Mouse (Mus musculus) liver, embryonic 12.5 days (tissue): ENCODE measurements around the gene Pias1. TPM values are rescaled to one million over a fixed set of nuclear protein-coding genes. Genes with fewer than 3 reads are reported as not detected.

Experiments
- ATAC-seq: fragments of 200-750 bp; cut with Nextera tagmentation; 2 replicates; pipeline ENCODE4 v1.8.0; 2017; ENCODE audit warnings: moderate number of reproducible peaks, mild to moderate bottlenecking, moderate library complexity
- H3K27ac ChIP-seq: fragments of 300-500 bp; sonication (generic); 2 replicates; pipeline ENCODE4 v1.5.1; 2016; ENCODE audit warnings: mild to moderate bottlenecking
- H3K27me3 ChIP-seq: fragments of 300-500 bp; sonication (generic); replicated peaks from 2 replicates; pipeline ENCODE4 v1.6.1; 2016; ENCODE audit warnings: mild to moderate bottlenecking, moderate library complexity
- H3K36me3 ChIP-seq: fragments of 300-500 bp; sonication (generic); 2 replicates; pipeline ENCODE4 v1.6.1; 2016; ENCODE audit warnings: mild to moderate bottlenecking, moderate library complexity
- H3K4me1 ChIP-seq: fragments of 300-500 bp; sonication (generic); 2 replicates; pipeline ENCODE4 v1.6.1; 2016
- H3K4me2 ChIP-seq: fragments of 300-500 bp; sonication (generic); 2 replicates; pipeline ENCODE4 v1.6.1; 2016; ENCODE audit warnings: mild to moderate bottlenecking, moderate library complexity
- H3K4me3 ChIP-seq: fragments of 300-500 bp; sonication (generic); 2 replicates; pipeline ENCODE4 v1.5.1; 2016; ENCODE audit warnings: mild to moderate bottlenecking, moderate library complexity
- H3K9ac ChIP-seq: fragments of 300-500 bp; sonication (generic); 2 replicates; pipeline ENCODE4 v1.6.1; 2016; ENCODE audit warnings: mild to moderate bottlenecking, moderate library complexity
- H3K9me3 ChIP-seq: fragments of 300-500 bp; sonication (generic); replicated peaks from 2 replicates; pipeline ENCODE4 v1.6.1; 2016; ENCODE audit warnings: mild to moderate bottlenecking, moderate library complexity
- WGBS: fragments of 180-500 bp; shearing (Covaris S2); methylation state at CpG from one replicate; pipeline ENCODE4 v1.1.7; 2016; ENCODE audit not compliant: insufficient replicate concordance; 5-methylcytosine and 5-hydroxymethylcytosine counted together
- polyA plus RNA-seq: library from polyadenylated mRNA; unstranded; fragments of >200 nt; fragmentation: Nextera tagmentation; extraction: Ambion mirVana; gene quantifications from 2 replicates; pipeline ENCODE4 v1.2.1, GENCODE M21; 2016

Pias1 gene
- polyA plus RNA-seq, result 30.2 and 31.9 TPM in 2 replicates

- ATAC-seq, result no peak
- Histone ChIP-seq H3K9ac (no peak within 1 kb of the TSS), H3K9me3 (no peaks in the 10 kb centered on the region), H3K4me2 (no peak within 1 kb of the TSS), H3K4me1 (no peaks in the 10 kb centered on the region), H3K36me3 (no peaks in the 10 kb centered on the region), H3K27me3 (no peaks in the 10 kb centered on the region), H3K4me3 (no peak within 1 kb of the TSS), H3K27ac (no peak within 1 kb of the TSS)
- 66% methylated on average over 5 of the region's 5 CpGs for WGBS
Observed at GRCm38 (mm10) chr9:62987824-62988223, at the start of gene Pias1. Gene Pias1, minus strand, starts transcription at chr9:62987924.

GRCm38 (mm10) chr9:63035431-63035830 is 47.7 kb upstream of the Pias1 start:
- Histone ChIP-seq H3K9me3 (no peaks in the 10 kb centered on the region), H3K4me2 (no peak overlapping the region), H3K9ac (no peak overlapping the region), H3K4me3 (no peak overlapping the region), H3K4me1 (no peaks in the 10 kb centered on the region), H3K36me3 (no peaks in the 10 kb centered on the region), H3K27me3 (no peaks in the 10 kb centered on the region; the same call in 1 of the 2 replicates), H3K27ac (no peak overlapping the region)
- 75% methylated on average over 2 of the region's 2 CpGs for WGBS
- ATAC-seq, result no peak

GRCm38 (mm10) chr9:63031011-63031782 is 43.5 kb upstream of the Pias1 start:
- no peak overlapping the region for H3K9ac ChIP-seq
- no peaks in the 10 kb centered on the region for H3K4me1 ChIP-seq
- H3K4me3 ChIP-seq, result no peak overlapping the region
- 49% methylated on average over 13 of the region's 13 CpGs for WGBS
- no peak overlapping the region for H3K4me2 ChIP-seq
- peaks cover 4% of the 10 kb centered on the region; the same call in 1 of the 2 replicates for H3K27me3 ChIP-seq
- H3K36me3 ChIP-seq, result no peaks in the 10 kb centered on the region
- no peaks in the 10 kb centered on the region for H3K9me3 ChIP-seq
- H3K27ac ChIP-seq, result no peak overlapping the region
- ATAC-seq, result no peak

- H3K9me3 ChIP-seq, result no peaks in the 10 kb centered on the region
- H3K4me2 ChIP-seq, result no peak overlapping the region
- no peak for ATAC-seq
- H3K4me3 ChIP-seq, result no peak overlapping the region
- H3K4me1 ChIP-seq, result no peaks in the 10 kb centered on the region
- peaks cover 8% of the 10 kb centered on the region; the same call in 1 of the 2 replicates for H3K27me3 ChIP-seq
- no peak overlapping the region for H3K27ac ChIP-seq
- H3K9ac ChIP-seq, result no peak overlapping the region
- H3K36me3 ChIP-seq, result no peaks in the 10 kb centered on the region
- 72% methylated on average over 1 of the region's 1 CpGs for WGBS
Observed at GRCm38 (mm10) chr9:63022486-63022885, 34.8 kb upstream of the Pias1 start.

- Histone ChIP-seq H3K4me1 (no peaks in the 10 kb centered on the region), H3K27ac (no peak overlapping the region), H3K4me2 (no peak overlapping the region), H3K4me3 (no peak overlapping the region), H3K27me3 (no peaks in the 10 kb centered on the region; the same call in 1 of the 2 replicates), H3K9ac (no peak overlapping the region), H3K9me3 (no peaks in the 10 kb centered on the region), H3K36me3 (no peaks in the 10 kb centered on the region)
- 75% methylated on average over 4 of the region's 4 CpGs for WGBS
- ATAC-seq, result no peak
Observed at GRCm38 (mm10) chr9:63007371-63007770, 19.6 kb upstream of the Pias1 start.

GRCm38 (mm10) chr9:63006081-63006820 is 18.5 kb upstream of the Pias1 start:
- Histone ChIP-seq H3K36me3 (no peaks in the 10 kb centered on the region), H3K27me3 (no peaks in the 10 kb centered on the region; the same call in 1 of the 2 replicates), H3K4me3 (no peak overlapping the region), H3K9ac (no peak overlapping the region), H3K4me1 (no peaks in the 10 kb centered on the region), H3K4me2 (no peak overlapping the region), H3K9me3 (no peaks in the 10 kb centered on the region), H3K27ac (no peak overlapping the region)
- no peak for ATAC-seq
- 58% methylated on average over 6 of the region's 6 CpGs for WGBS

GRCm38 (mm10) chr9:62998561-62998960 is 10.8 kb upstream of the Pias1 start:
- no peaks in the 10 kb centered on the region for H3K4me1 ChIP-seq
- H3K4me3 ChIP-seq, result no peak overlapping the region
- WGBS, result 20% methylated on average over 3 of the region's 3 CpGs
- no peak for ATAC-seq
- H3K9ac ChIP-seq, result no peak overlapping the region
- H3K36me3 ChIP-seq, result no peaks in the 10 kb centered on the region
- H3K9me3 ChIP-seq, result no peaks in the 10 kb centered on the region
- H3K27ac ChIP-seq, result no peak overlapping the region
- H3K4me2 ChIP-seq, result no peak overlapping the region
- no peaks in the 10 kb centered on the region for H3K27me3 ChIP-seq

GRCm38 (mm10) chr9:62997626-62998025 is 9.9 kb upstream of the Pias1 start:
- H3K36me3 ChIP-seq, result no peaks in the 10 kb centered on the region
- no peaks in the 10 kb centered on the region for H3K27me3 ChIP-seq
- no peak overlapping the region for H3K27ac ChIP-seq
- no peak for ATAC-seq
- H3K4me1 ChIP-seq, result no peaks in the 10 kb centered on the region
- H3K9ac ChIP-seq, result no peak overlapping the region
- 69% methylated on average over 3 of the region's 3 CpGs for WGBS
- no peaks in the 10 kb centered on the region for H3K9me3 ChIP-seq
- no peak overlapping the region for H3K4me2 ChIP-seq
- H3K4me3 ChIP-seq, result no peak overlapping the region

- Histone ChIP-seq H3K4me1 (no peaks in the 10 kb centered on the region), H3K9me3 (no peaks in the 10 kb centered on the region), H3K9ac (no peak overlapping the region), H3K27me3 (no peaks in the 10 kb centered on the region), H3K4me3 (no peak overlapping the region), H3K27ac (no peak overlapping the region), H3K4me2 (no peak overlapping the region), H3K36me3 (no peaks in the 10 kb centered on the region)
- ATAC-seq, result no peak
- WGBS, result 35% methylated on average over 2 of the region's 2 CpGs
Observed at GRCm38 (mm10) chr9:62995186-62995585, 7.5 kb upstream of the Pias1 start.

- WGBS, result 85% methylated on average over 3 of the region's 3 CpGs
- Histone ChIP-seq H3K4me1 (no peaks in the 10 kb centered on the region), H3K27me3 (no peaks in the 10 kb centered on the region), H3K9ac (no peak overlapping the region), H3K4me2 (no peak overlapping the region), H3K36me3 (no peaks in the 10 kb centered on the region), H3K9me3 (no peaks in the 10 kb centered on the region), H3K27ac (no peak overlapping the region), H3K4me3 (no peak overlapping the region)
- no peak for ATAC-seq
Observed at GRCm38 (mm10) chr9:62990134-62990533, 2.4 kb upstream of the Pias1 start.

- H3K4me2 ChIP-seq, result peak overlapping the region; percentile 95
- peak overlapping the region; percentile 93 for H3K27ac ChIP-seq
- peak overlapping the region; percentile 99 for H3K4me3 ChIP-seq
- H3K9me3 ChIP-seq, result no peaks in the 10 kb centered on the region
- peaks cover under 1% of the 10 kb centered on the region; the same call in 1 of the 2 replicates for H3K36me3 ChIP-seq
- peak overlapping the region; percentile 97 for H3K9ac ChIP-seq
- H3K27me3 ChIP-seq, result no peaks in the 10 kb centered on the region
- peaks cover 48% of the 10 kb centered on the region for H3K4me1 ChIP-seq
- ATAC-seq, result peak; percentile 96
- under 1% methylated on average over 38 of the region's 38 CpGs for WGBS
Observed at GRCm38 (mm10) chr9:62980777-62981202, 6.9 kb downstream of the Pias1 start.

- Histone ChIP-seq H3K4me3 (peak overlapping the region; percentile 99), H3K9ac (peak overlapping the region; percentile 97), H3K27me3 (no peaks in the 10 kb centered on the region), H3K36me3 (peaks cover 6% of the 10 kb centered on the region; the same call in 1 of the 2 replicates), H3K4me1 (peaks cover 50% of the 10 kb centered on the region), H3K9me3 (no peaks in the 10 kb centered on the region), H3K27ac (peak overlapping the region; percentile 93), H3K4me2 (peak overlapping the region; percentile 95)
- 1% methylated on average over 53 of the region's 63 CpGs for WGBS
- peak; percentile 65 for ATAC-seq
Observed at GRCm38 (mm10) chr9:62980162-62980776, 7.5 kb downstream of the Pias1 start.
